Comparison of ENCODE assay signal across 9 mouse cellular contexts in the genomic region with DNA sequence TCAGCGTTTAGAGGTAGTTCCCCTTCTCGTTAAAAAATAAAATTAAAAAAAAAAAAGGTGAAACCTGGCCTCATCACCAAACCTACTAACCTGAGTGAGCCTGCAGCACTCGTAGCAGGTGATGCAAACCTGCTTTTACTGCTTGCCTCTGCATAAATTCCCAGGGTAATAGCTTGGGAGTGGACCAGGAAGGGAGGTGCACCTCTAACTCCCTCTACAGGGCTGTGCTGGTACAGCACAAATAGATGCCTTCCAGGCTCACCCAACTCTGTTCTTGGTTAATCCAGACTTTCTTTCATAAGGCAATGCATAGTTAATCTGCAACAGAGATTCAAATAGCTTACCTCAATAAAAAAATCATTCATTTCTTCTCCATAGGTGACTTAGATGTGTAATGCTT.
DNase-seq lines count a peak whose midpoint lies in the region; ATAC-seq and TF ChIP-seq lines count a peak whose summit lies in the region.
"Had no signal": no experiment of that assay in that cellular context is flagged by ENCODE, and none has a peak within 500 bp of the region (broad histone marks: within the 10 kb centered on the region; RNA-seq: fewer than 3 reads in every experiment).

No protein-coding gene starts in this region.

- H3K4me1 ChIP-seq in forebrain, embryonic 11.5 days (replicated peaks; ENCODE audit: control insufficient read depth, insufficient read depth, low read length), result no peaks in the 10 kb centered on the region
- H3K4me1 ChIP-seq in forebrain, embryonic 10.5 days, result peaks cover 5% of the 10 kb centered on the region
- 0 out of 2 replicates have a peak, but pooled peaks cover 4% of the 10 kb centered on the region for H3K4me1 ChIP-seq in midbrain, postnatal 0 days (ENCODE audit: insufficient read depth, low read length)
- H3K4me1 ChIP-seq in midbrain, embryonic 11.5 days (ENCODE audit: control insufficient read depth, insufficient read depth, low read length), result no peaks in the 10 kb centered on the region
- H3K4me1 ChIP-seq in midbrain, embryonic 15.5 days, result no peaks in the 10 kb centered on the region; the same call in 1 of the 2 replicates
- no peaks in the 10 kb centered on the region; the same call in 1 of the 2 replicates for H3K4me1 ChIP-seq in forebrain, embryonic 12.5 days

- 19% methylated on average over 3 of the region's 3 CpGs for WGBS in forebrain, embryonic 11.5 days
- 25% methylated on average over 3 of the region's 3 CpGs for WGBS in forebrain, embryonic 10.5 days
- WGBS in midbrain, postnatal 0 days, result 36% methylated on average over 3 of the region's 3 CpGs
- 27% methylated on average over 3 of the region's 3 CpGs for WGBS in midbrain, embryonic 11.5 days
- WGBS in midbrain, embryonic 15.5 days, result 34% methylated on average over 3 of the region's 3 CpGs
- 31% methylated on average over 3 of the region's 3 CpGs for WGBS in forebrain, embryonic 12.5 days

- no peak overlapping the region for H3K27ac ChIP-seq in forebrain, embryonic 11.5 days (ENCODE audit: low read depth, low read length)
- H3K27ac ChIP-seq in forebrain, embryonic 10.5 days, result no peak overlapping the region
- no peak overlapping the region for H3K27ac ChIP-seq in midbrain, postnatal 0 days (ENCODE audit: low read depth, low read length)
- no peak overlapping the region for H3K27ac ChIP-seq in midbrain, embryonic 11.5 days (ENCODE audit: low read depth, low read length)
- no peak overlapping the region for H3K27ac ChIP-seq in midbrain, embryonic 15.5 days
- H3K27ac ChIP-seq in forebrain, embryonic 12.5 days, result no peak overlapping the region
- H3K27ac ChIP-seq: heart, embryonic 15.5 days had no signal

- no peaks in the 10 kb centered on the region for H3K36me3 ChIP-seq in forebrain, embryonic 11.5 days (ENCODE audit: control insufficient read depth, insufficient read depth, low read length)
- no peaks in the 10 kb centered on the region for H3K36me3 ChIP-seq in forebrain, embryonic 10.5 days (replicated peaks)
- H3K36me3 ChIP-seq in midbrain, postnatal 0 days (ENCODE audit: insufficient read depth, low read length), result no peaks in the 10 kb centered on the region
- H3K36me3 ChIP-seq in midbrain, embryonic 11.5 days (ENCODE audit: control insufficient read depth, insufficient read depth, low read length), result no peaks in the 10 kb centered on the region
- H3K36me3 ChIP-seq in midbrain, embryonic 15.5 days (replicated peaks), result no peaks in the 10 kb centered on the region
- no peaks in the 10 kb centered on the region for H3K36me3 ChIP-seq in forebrain, embryonic 12.5 days (replicated peaks)
- H3K36me3 ChIP-seq: heart, embryonic 15.5 days had no signal

- no peak for DNase-seq in forebrain, embryonic 11.5 days (ENCODE audit: low spot score)
- no peak for DNase-seq in forebrain, embryonic 10.5 days (ENCODE audit: extremely low spot score, low spot score)
- DNase-seq in midbrain, postnatal 0 days (ENCODE audit: low spot score), result no peak
- no peak for DNase-seq in midbrain, embryonic 11.5 days (ENCODE audit: low spot score, missing footprints)
- DNase-seq in lung, postnatal 25 days (ENCODE audit: low spot score), result peak; percentile 31

- no peaks in the 10 kb centered on the region for H3K9me3 ChIP-seq in forebrain, embryonic 11.5 days (ENCODE audit: control insufficient read depth, low read length)
- no peaks in the 10 kb centered on the region for H3K9me3 ChIP-seq in forebrain, embryonic 10.5 days
- no peaks in the 10 kb centered on the region for H3K9me3 ChIP-seq in midbrain, postnatal 0 days (ENCODE audit: low read length)
- H3K9me3 ChIP-seq in midbrain, embryonic 11.5 days (ENCODE audit: control insufficient read depth, low read length), result no peaks in the 10 kb centered on the region
- no peaks in the 10 kb centered on the region for H3K9me3 ChIP-seq in midbrain, embryonic 15.5 days
- H3K9me3 ChIP-seq in forebrain, embryonic 12.5 days, result no peaks in the 10 kb centered on the region
- H3K9me3 ChIP-seq: heart, embryonic 15.5 days had no signal

- H3K4me3 ChIP-seq in forebrain, embryonic 11.5 days (ENCODE audit: low read depth, low read length), result no peak overlapping the region
- H3K4me3 ChIP-seq in forebrain, embryonic 10.5 days, result no peak overlapping the region
- H3K4me3 ChIP-seq in midbrain, postnatal 0 days (ENCODE audit: low read depth, low read length), result no peak overlapping the region
- H3K4me3 ChIP-seq in midbrain, embryonic 11.5 days (ENCODE audit: low read depth, low read length), result no peak overlapping the region
- no peak overlapping the region for H3K4me3 ChIP-seq in midbrain, embryonic 15.5 days
- H3K4me3 ChIP-seq in forebrain, embryonic 12.5 days (replicated peaks), result no peak overlapping the region
- H3K4me3 ChIP-seq: heart, embryonic 15.5 days had no signal

- no peak overlapping the region for H3K9ac ChIP-seq in forebrain, embryonic 11.5 days (ENCODE audit: low read length)
- no peak overlapping the region for H3K9ac ChIP-seq in midbrain, postnatal 0 days (replicated peaks; ENCODE audit: low read length, poor library complexity, severe bottlenecking)
- H3K9ac ChIP-seq in midbrain, embryonic 11.5 days (ENCODE audit: low read length), result no peak overlapping the region
- H3K9ac ChIP-seq in midbrain, embryonic 15.5 days, result no peak overlapping the region
- no peak overlapping the region for H3K9ac ChIP-seq in forebrain, embryonic 12.5 days
- H3K9ac ChIP-seq: heart, embryonic 15.5 days had no signal

- no peak overlapping the region for H3K4me2 ChIP-seq in forebrain, embryonic 11.5 days (ENCODE audit: low read depth, low read length, severe bottlenecking)
- no peak overlapping the region for H3K4me2 ChIP-seq in midbrain, postnatal 0 days (ENCODE audit: low read depth, low read length, poor library complexity, severe bottlenecking)
- no peak overlapping the region for H3K4me2 ChIP-seq in midbrain, embryonic 11.5 days
- no peak overlapping the region for H3K4me2 ChIP-seq in midbrain, embryonic 15.5 days
- H3K4me2 ChIP-seq in forebrain, embryonic 12.5 days, result no peak overlapping the region
- H3K4me2 ChIP-seq: heart, embryonic 15.5 days had no signal

- ATAC-seq in forebrain, embryonic 11.5 days (replicated peaks; ENCODE audit: low FRiP score), result peak; percentile 24; the same call in 1 of the 2 replicates
- ATAC-seq in midbrain, postnatal 0 days (ENCODE audit: low FRiP score), result no peak
- no peak for ATAC-seq in midbrain, embryonic 11.5 days (ENCODE audit: low FRiP score)
- peak; percentile 71 for ATAC-seq in common myeloid progenitor, adult 5-6 weeks (replicated peaks; ENCODE audit: low read depth, poor library complexity, severe bottlenecking)
- ATAC-seq in midbrain, embryonic 15.5 days (replicated peaks), result no peak
- ATAC-seq in forebrain, embryonic 12.5 days (ENCODE audit: low FRiP score), result no peak

- no peaks in the 10 kb centered on the region for H3K27me3 ChIP-seq in forebrain, embryonic 11.5 days (ENCODE audit: control insufficient read depth, insufficient read depth, low read length)
- H3K27me3 ChIP-seq in forebrain, embryonic 10.5 days (ENCODE audit: poor library complexity, severe bottlenecking), result no peaks in the 10 kb centered on the region
- no peaks in the 10 kb centered on the region for H3K27me3 ChIP-seq in midbrain, postnatal 0 days (ENCODE audit: insufficient read depth, low read length)
- no peaks in the 10 kb centered on the region for H3K27me3 ChIP-seq in midbrain, embryonic 11.5 days (ENCODE audit: control insufficient read depth, insufficient read depth, low read length)
- H3K27me3 ChIP-seq in midbrain, embryonic 15.5 days (replicated peaks), result no peaks in the 10 kb centered on the region
- no peaks in the 10 kb centered on the region for H3K27me3 ChIP-seq in forebrain, embryonic 12.5 days
- H3K27me3 ChIP-seq: heart, embryonic 15.5 days had no signal

- TF ChIP-seq CTCF in midbrain, postnatal 0 days (IDR thresholded peaks at IDR 0.05), result peak; percentile 57

Comparison
In these comparisons a context has a peak if more than half of its experiments do, and no peak if none do; other contexts are left out.
1. ATAC-seq: peak in forebrain, embryonic 11.5 days (single experiment) and common myeloid progenitor, adult 5-6 weeks (single experiment); none in midbrain, postnatal 0 days (single experiment), midbrain, embryonic 11.5 days (single experiment), midbrain, embryonic 15.5 days (single experiment) and forebrain, embryonic 12.5 days (single experiment).